Mouse (Mus musculus): Measurements from ENCODE around the gene Tmem206.

- TF ChIP-seq TAL1 (IDR thresholded peaks at IDR 0.05; ENCODE audit: low read length), result no peak
- TF ChIP-seq GATA1 (IDR thresholded peaks at IDR 0.05; ENCODE audit: low read length), result no peak
Measured at GRCm38 (mm10) chr1:191339876-191340275, 14.2 kb downstream of the Tmem206 start.
